In genomic region chr14:118710945-118711344, GRCm38 (mm10) we compare ENCODE assay signal across 18 mouse cellular contexts. TPM values are rescaled to one million over a fixed set of nuclear protein-coding genes. Genes with fewer than 3 reads are reported as not detected.
DNase-seq lines count a peak whose midpoint lies in the region; TF ChIP-seq lines count a peak whose summit lies in the region.
"Had no signal": no experiment of that assay in that cellular context is flagged by ENCODE, and none has a peak within 500 bp of the region (broad histone marks: within the 10 kb centered on the region; RNA-seq: fewer than 3 reads in every experiment).

No protein-coding gene starts in this region.

- H3K4me1 ChIP-seq in kidney, adult 2 months (ENCODE audit: control insufficient read depth, insufficient read depth, low read length): peaks cover 41% of the 10 kb centered on the region
- peaks cover 53% of the 10 kb centered on the region for H3K4me1 ChIP-seq in limb, embryonic 10.5 days

- no peak for TF ChIP-seq CTCF in kidney, adult 2 months (conservative IDR thresholded peaks at IDR 0.05; ENCODE audit: insufficient read depth, insufficient read length, low read depth, low read length)

- H3K36me3 ChIP-seq in kidney, adult 2 months (ENCODE audit: control insufficient read depth, insufficient read depth, low read length): no peaks in the 10 kb centered on the region
- no peaks in the 10 kb centered on the region for H3K36me3 ChIP-seq in limb, embryonic 10.5 days
- H3K36me3 ChIP-seq: embryonic facial prominence, embryonic 15.5 days; forebrain, embryonic 15.5 days; hindbrain, embryonic 10.5 days had no signal

- DNase-seq in adrenal gland, adult (ENCODE audit: inconsistent age in 2 of 2, low spot score in 1 of 2): peak; percentile 41 to 77
- no peak for DNase-seq in adrenal gland, postnatal 4 days (ENCODE audit: low spot score in 2 of 2)
- DNase-seq in kidney, adult 2 months: peak; percentile 74
- DNase-seq in kidney, postnatal 25 days: no peak
- DNase-seq in 3134 (ENCODE audit: extremely low read depth, insufficient read length, low spot score): peak; percentile 10
- peak; percentile 20 for DNase-seq in fibroblast of lung, adult 2 months (ENCODE audit: low read depth)
- DNase-seq in limb, embryonic 10.5 days (ENCODE audit: low spot score): no peak
- DNase-seq: adrenal gland, postnatal 25 days; cerebellum, adult 2 months; cerebellum, postnatal 10 days; gastrocnemius, postnatal 10 days; heart, adult 2 months had no signal

- H3K27ac ChIP-seq in kidney, adult 2 months (ENCODE audit: insufficient read depth, low read depth, low read length): no peak overlapping the region; the same call in 1 of the 2 replicates
- no peak overlapping the region for H3K27ac ChIP-seq in limb, embryonic 10.5 days
- H3K27ac ChIP-seq: embryonic facial prominence, embryonic 15.5 days; forebrain, embryonic 15.5 days; heart, adult 2 months; hindbrain, embryonic 10.5 days; hindbrain, embryonic 14.5 days had no signal

- no peak overlapping the region for H3K4me3 ChIP-seq in kidney, adult 2 months (ENCODE audit: insufficient read depth, low read depth, low read length)
- no peak overlapping the region for H3K4me3 ChIP-seq in limb, embryonic 10.5 days
- H3K4me3 ChIP-seq: embryonic facial prominence, embryonic 15.5 days; erythroblast, embryonic 14.5 days; forebrain, embryonic 15.5 days; heart, adult 2 months; hindbrain, embryonic 10.5 days had no signal

- no peak for TF ChIP-seq POLR2A in kidney, adult 2 months (IDR thresholded peaks at IDR 0.05; ENCODE audit: low read depth, low read length)

- no peaks in the 10 kb centered on the region for H3K27me3 ChIP-seq in kidney, adult 2 months (replicated peaks; ENCODE audit: control insufficient read depth, insufficient read depth, low read length)
- peaks cover 65% of the 10 kb centered on the region for H3K27me3 ChIP-seq in limb, embryonic 10.5 days (ENCODE audit: low read depth, poor library complexity, severe bottlenecking)
- H3K27me3 ChIP-seq: CH12.LX had no signal

- H3K9me3 ChIP-seq in limb, embryonic 10.5 days (replicated peaks): no peaks in the 10 kb centered on the region
- H3K9me3 ChIP-seq: embryonic facial prominence, embryonic 15.5 days; forebrain, embryonic 15.5 days; hindbrain, embryonic 10.5 days had no signal

RNA-seq across cellular contexts. Expression of gene Abcc4, which starts 4.9 kb away (rescaled TPM):
- total RNA-seq in adrenal gland, postnatal 4 days (2021): 10 to 100 TPM in 1 of 2 experiments, 1 to 10 TPM in 1; 7.3 to 10.1 TPM
- polyA plus RNA-seq in kidney, adult 2 months (2012; rRNA removed): 30.8 and 31.3 TPM in 2 replicates
- 2.1 and 2.5 TPM in 2 replicates for polyA plus RNA-seq in limb, embryonic 10.5 days (2016; fragmentation: Nextera tagmentation; extraction: Ambion mirVana)

Comparison
In these comparisons a context has a peak if more than half of its experiments do, and no peak if none do; other contexts are left out.
1. DNase-seq: peak in adrenal gland, adult (2 of 2), kidney, adult 2 months (single experiment), 3134 (single experiment) and fibroblast of lung, adult 2 months (single experiment); none in adrenal gland, postnatal 4 days (0 of 2), kidney, postnatal 25 days (0 of 2) and limb, embryonic 10.5 days (single experiment).